Mouse (Mus musculus) gastrocnemius, postnatal 10 days (tissue): ENCODE measurements around the gene Fbxl8. TPM values are rescaled to one million over a fixed set of nuclear protein-coding genes. Genes with fewer than 3 reads are reported as not detected.
A peak's percentile ranks its signal among the peaks of the same experiment; 100 is the strongest.
"Not testable (repeated sequence)": the region's sequence is repeated elsewhere in the genome, so short reads cannot be mapped to it uniquely, and the experiment has no call there.

ENCODE experiments used
- DNase-seq: peaks from one replicate; pipeline ENCODE4 v3.0.0; 2021; ENCODE audit warnings: mixed read lengths
- long read RNA-seq, 2 experiments: library from polyadenylated mRNA; stranded (forward); transcript quantifications; one replicate each; pipeline ENCODE4 v2.0.0; 2021
- total RNA-seq, 2 experiments: library from RNA; stranded (reverse); gene quantifications; 2 replicates each; pipeline ENCODE4 v1.2.3; 2021

Fbxl8 gene
- 1 to 10 TPM in 1 of 2 experiments, under 1 TPM in 1; 0.85 to 1.6 TPM for total RNA-seq
- long read RNA-seq, experiment 1, partial matches to known transcripts: 1 of 6 reads
- long read RNA-seq, experiment 1, other reads (novel, unspliced or antisense): 2 of 6 reads
- long read RNA-seq, experiment 2, partial matches to known transcripts: 0 of 2 reads
- long read RNA-seq, experiment 2, other reads (novel, unspliced or antisense): 1 of 2 reads

DNA sequence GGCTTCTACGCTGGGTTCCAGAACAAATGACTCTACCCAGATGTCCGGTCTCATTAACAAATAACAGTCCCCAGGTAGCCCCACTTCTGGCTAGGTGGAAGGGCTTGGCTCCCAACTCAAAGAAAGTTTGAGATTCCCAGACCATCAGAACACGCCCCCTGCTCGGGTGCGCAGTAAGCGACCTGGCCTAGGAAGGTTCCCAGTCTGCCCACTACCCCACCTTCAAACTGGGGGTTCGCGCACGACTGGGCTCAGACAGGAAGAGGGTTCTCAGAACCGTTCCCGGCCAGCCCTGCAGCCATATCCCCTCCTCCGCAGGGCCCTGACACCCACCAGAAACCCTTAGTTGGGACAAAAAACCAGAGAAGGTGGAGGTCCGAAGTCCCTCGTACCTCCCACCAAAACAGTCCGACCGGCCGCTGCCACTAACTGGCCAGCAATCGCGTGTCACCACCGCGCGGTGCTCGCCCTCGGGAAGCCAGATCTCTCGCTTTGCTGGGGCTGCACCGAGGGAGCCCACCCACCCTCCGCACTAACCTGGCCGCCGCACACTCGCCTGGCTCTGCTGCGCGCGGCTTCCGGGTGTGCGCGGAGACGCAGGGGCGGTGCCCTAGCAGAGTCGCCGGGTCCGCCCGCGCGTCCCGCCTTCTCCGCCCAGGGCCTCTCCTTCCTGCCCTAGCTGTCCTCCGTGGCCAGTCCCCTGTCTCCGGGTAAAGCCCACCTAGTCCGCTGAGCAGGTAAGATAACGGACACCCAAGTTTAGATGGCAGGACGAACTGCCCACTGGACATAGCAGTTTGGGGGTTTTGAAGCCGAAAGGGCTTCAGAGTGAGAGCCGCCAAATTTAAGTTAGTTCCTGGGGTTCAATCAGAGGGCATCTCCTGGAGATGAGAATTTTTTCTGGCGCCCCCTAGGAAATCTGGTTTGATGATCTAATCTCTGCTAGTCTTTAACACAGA lies at the start of gene Fbxl8, which contains the start of gene Tradd:
Fbxl8 (plus strand) TSS at position 625 of the 959 bp plus-strand sequence.
Tradd (minus strand) TSS at position 586 of the 959 bp plus-strand sequence.
- DNase-seq: peak; percentile 71

DNA sequence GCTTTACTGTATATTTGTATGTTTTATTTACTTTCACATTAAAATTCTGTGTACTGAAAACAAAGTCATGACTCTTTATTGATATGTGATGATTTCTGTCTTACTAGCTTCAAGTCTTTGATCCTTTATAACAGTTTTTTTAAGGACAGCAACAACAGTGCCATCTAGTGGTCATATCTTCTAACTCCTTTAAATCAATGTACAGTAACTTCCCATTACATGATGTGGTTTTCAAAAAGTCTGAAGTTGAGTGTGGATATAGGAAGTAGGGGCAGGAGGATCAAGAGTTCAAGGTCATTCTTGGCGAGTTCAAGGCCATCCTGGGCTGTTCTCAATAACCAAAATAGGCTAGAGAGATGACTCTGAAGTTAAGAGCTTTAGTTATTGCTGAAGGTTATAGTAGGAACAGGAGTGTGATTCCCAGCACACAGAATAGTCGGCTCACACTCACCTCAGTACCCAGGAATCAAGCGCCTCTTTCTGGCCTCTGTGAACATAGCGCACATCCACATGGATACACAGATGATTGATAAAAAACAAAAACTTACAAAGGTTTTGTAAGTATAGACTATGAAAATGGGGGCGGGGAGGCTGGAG lies 46.4 kb upstream of the Fbxl8 start:
- DNase-seq: no peak

DNA sequence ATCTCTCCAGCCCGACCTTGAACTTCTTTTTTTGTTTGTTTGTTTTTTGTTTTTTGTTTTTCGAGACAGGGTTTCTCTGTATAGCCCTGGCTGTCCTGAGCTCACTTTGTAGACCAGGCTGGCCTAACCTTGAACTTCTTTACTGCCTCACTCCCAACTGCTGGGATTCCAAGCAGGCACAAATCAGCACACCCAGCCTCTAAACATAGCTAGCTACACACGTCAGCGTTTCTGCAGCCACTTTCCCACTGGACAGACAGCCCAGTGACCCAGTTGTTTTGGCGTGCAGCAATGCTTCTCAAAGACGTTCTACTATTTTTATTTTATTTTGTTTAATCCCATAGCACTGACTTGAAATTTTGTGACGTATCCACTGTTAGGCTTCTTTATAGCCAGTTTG lies 40.6 kb upstream of the Fbxl8 start:
- peak; percentile 7 for DNase-seq

DNA sequence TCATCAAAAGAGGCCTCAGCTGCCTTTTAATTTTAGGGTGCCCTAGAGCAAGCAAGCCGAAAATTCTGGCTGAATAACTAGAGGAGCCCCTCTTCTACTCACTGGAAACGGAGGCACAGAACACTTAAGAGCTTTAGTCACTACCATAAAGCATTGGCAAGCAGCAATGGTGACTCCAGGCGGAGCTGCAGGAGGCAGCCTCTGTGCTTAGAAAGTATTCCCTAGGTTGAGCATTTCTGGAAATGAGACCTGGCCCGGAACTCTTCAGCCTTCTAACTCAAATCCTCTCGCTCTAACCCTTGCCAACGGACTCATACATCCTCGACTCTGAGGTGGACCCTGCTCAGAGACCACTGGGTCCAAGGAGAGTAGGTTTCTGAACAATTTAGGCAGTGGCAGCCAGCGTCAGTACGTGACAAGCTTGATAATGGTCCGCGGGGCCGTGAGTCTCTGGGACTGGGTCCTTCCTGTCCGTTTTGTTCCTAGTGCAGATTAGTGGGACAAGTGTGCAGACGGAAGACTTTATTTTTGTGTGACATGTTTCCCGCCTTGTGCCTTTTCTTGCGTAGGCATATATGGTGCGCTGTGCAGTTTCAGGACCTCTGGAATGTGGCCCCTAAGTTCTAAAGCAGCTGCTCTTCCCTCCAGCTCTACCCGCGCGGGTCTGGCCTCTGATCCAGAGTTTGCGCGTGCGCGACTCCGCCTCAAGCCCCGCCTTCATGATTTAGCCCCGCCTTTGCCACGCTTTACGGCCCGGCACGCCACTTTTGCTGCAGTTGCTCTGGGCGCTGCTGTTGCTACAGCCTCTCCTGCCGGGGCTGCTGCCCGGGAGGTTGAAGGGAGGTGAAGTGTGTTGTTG lies 39.8 kb upstream of the Fbxl8 start, which contains the start of gene D230025D16Rik:
D230025D16Rik (plus strand) TSS at position 733 of the 859 bp plus-strand sequence.
- DNase-seq: peak; percentile 98

GRCm38 (mm10) chr8:105225272-105225593 lies 39.2 kb upstream of the Fbxl8 start:
- DNase-seq: no peak

GRCm38 (mm10) chr8:105225917-105226316 lies 38.5 kb upstream of the Fbxl8 start:
- no peak for DNase-seq

DNA sequence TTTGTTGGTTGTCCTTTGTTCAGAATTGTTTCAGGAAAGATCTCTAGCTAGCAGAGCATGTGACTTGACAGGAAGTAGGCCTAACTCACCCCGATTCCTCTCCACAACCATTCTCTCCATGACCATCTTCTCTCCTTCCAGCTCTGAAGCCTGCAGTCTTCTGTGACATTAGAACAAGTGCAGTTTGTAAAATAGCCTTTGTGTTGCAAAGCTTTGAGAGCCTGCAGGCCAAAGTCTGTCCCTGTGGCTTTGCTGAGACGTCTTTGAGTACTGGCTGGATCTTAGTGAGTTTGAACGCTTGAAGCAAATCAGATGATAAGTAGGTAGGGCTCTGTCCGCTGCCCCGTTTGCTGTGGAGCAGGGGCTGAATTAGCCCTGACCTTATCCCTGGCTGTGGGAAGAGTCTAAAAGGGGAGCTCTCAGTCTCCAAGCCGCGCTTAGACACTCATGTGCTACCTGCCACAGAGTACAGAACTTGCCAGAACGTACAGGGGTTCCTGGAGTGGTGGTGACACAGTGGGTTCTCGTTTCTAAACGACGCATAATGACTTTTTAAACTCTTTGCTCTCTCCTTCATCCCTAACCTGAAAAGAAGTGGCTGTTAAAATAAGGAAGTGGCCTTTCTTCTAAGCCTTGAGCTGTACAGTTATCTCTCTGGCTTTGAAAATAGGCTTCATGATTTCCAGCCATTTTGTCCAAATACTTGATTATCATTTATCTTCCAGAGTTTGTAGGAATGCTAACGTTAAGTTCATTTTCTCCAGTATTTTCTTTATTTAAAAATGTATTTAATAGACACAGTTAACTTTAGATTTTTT lies 32.7 kb upstream of the Fbxl8 start:
- no peak for DNase-seq

- not testable (repeated sequence) for DNase-seq
These were observed 32.1 kb upstream of the Fbxl8 start for GRCm38 (mm10) chr8:105232321-105232693.

DNA sequence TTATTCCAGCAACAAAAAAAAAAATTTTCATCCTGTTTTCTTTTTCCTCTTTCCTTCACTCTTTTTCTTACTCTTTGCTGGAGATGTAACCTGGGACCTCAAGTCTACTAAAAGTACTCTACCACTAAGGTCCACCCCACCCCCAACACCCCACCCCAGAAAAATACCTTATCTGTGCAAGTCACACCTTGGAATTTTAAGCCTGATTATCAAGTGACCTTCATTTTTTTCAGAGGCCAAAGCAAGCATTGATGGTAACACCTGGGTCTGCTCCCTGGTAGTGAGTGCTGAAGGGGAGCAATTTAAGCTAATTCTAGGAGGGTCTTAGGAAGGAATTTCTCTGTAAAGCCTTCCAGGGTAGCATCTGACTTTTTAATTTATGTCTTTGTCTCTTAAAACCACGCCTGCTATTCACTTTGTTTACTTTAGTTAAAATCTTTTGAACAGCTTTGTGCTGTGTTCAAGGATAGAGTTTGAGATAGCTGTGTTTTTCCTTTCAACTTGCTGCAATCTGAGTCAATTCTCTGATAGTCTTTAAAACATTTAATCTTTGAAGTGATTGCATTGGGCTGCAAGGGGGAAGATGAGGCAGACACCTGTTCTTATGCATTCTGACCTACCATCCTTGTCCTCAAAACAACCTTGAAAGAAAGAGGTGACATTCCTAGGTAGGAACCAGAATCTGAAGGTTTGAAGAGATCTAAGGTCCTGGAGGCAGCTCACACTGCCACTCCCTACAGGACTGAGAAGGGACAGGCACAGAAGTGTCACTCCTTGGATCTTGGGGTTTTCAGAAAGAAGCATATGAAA lies 31.1 kb upstream of the Fbxl8 start:
- DNase-seq: no peak

GRCm38 (mm10) chr8:105235206-105235605 lies 29.2 kb upstream of the Fbxl8 start:
- DNase-seq: no peak

DNA sequence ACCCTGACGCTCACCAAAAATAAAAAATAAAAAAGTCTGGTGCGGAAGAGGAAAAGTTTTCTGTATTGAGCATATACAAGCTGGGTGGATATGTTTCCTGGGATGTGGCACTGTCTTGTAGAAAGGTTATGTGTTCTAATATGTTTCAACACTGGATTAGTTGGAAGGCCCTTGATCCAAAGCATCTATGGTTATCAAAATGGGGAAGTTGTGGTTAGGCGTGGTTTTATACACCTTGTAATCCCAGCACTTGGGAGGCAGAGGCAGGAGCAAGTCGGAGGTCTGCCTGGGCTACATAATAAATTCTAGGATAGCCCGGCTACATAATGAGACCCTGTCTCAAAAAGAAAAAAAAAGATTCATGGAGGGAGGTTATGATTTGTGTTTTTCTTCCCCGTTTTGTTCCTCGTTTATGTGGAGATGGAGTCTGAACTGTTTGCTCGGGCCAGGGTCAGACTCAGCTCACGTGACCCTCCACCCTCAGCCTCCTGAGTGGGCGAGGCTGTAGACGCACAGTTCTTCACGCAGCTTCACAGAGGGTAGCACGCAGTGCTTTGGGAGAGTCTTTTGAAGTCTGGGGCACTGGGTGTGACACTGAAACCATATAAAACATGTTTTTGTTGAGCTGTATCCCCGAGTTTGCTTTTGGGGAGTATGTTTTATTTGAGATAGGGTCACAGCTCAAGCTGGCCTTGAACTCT lies 26.9 kb upstream of the Fbxl8 start:
- DNase-seq: no peak

DNA sequence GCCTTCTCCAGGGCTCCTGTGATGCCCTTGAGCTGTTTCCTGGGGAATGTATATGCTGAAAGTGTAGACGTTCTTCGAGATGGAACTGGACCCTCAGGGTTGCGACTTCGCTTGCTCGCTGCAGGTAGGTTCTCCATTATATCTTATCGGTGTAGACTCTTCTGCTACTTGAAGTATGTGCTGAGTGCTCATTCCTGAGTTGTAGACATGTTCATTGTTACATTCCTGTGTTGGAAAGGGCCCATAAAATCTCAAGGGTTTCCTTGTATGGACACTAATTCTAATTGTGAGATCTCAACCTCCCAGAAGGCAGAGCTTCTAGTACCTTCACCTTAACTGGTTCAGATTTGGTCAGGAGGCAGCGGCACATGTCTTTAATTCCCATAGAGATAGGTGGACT lies 23.4 kb upstream of the Fbxl8 start:
- no peak for DNase-seq

DNA sequence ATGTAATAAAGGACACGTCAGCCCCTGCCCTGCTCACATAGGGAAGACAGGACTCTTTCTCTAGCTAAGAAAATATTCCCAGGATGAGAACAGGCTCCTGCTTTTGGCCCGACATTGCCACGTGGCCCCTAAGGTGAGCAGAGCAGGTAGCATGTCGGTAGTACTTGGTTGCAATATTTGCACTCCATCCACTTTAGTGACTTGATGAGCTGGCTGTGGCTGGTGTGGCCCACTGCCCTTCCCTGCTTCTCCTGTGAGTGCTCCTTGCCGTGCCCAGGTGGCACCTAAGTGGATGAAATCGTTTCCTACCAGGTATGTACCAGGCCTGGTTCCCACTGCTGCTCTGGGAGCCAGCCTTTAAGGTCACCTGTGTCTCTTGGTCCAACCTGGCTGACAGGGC lies 12.5 kb upstream of the Fbxl8 start:
- no peak for DNase-seq

GRCm38 (mm10) chr8:105252680-105253537 lies 11.5 kb upstream of the Fbxl8 start:
- no peak for DNase-seq

DNA sequence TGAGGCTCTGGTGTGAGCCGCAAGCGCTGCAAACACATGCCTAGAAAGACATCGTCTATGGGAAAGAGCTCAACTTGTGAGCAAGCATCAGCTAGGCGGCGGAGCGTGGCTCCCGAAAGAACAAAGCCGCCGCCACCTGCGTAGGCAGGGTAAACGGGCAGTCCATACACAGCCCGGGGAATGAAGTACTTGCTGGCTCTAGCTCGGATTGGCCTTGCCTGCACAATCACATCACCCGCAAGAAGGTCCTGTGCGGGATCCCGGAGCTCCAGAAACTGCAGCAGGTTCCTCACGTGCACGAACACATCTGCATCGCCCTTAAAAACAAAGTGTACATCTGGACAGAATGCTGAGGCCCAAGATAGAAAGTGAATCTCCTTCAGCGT lies 10.7 kb upstream of the Fbxl8 start:
- DNase-seq: no peak

DNA sequence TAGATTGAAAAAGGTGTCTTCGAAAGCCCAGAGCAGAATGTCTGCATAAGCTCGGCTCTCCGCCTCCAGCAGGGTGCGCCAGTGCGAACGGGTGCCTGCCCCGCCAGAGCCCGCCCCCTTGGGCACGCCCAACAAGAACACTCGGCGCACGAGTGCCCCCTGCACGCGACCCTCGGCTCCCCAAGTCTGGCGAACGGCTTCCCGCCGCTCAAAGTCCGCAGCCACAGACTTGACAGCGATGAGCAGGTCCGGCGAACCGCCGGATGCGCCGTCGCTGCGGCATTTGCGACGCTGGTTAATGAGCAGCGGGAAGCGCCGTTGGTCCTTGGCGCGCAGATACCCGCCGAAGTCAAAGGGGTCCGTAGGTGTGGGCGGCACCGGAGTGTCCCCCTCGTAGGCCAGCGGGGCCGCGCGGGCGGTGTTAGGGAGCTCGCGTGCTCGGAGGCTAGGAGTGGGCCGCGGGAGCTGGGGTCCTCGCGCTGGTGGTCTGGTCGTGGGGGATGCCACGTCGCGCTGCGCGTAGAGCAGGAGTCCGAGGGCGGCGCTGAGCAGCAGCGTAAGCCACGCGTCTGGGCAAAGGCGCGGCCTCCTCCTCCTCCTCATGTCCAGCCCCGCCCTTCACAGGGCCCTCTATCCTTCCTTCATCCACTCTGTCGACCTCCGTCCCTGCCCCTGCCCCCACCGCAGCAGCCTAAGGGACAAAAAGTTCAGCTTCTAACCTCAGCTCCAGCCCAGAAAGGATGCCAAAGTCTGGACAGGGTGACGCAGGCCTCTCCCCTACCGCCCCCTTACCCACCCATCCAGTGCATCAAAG lies 10.1 kb upstream of the Fbxl8 start:
- DNase-seq: peak; percentile 96

DNA sequence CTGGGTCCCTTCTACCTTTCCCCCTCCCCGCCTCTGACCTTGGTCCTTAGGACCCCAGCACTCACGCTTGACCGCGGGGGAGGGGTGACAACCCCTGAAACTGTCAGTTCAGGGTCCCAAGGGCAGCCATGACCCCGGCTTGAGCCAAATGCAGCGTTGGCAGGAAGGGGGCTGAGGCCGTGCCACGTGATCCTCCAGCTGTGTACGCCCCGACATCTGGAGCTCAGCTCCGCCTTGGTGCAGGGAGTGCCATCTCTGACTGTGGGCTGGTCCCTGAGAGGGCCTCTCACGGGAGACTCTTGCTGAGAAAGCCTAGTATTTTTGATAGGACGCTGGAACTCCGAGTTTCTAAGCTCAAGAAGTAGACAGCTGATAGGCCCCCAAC lies 9.5 kb upstream of the Fbxl8 start, which contains the start of gene B3gnt9:
B3gnt9 (minus strand) TSS at position 188 of the 385 bp plus-strand sequence.
- DNase-seq: peak; percentile 80
